Comparison of ENCODE assay signal across 26 mouse cellular contexts in the genomic region with DNA sequence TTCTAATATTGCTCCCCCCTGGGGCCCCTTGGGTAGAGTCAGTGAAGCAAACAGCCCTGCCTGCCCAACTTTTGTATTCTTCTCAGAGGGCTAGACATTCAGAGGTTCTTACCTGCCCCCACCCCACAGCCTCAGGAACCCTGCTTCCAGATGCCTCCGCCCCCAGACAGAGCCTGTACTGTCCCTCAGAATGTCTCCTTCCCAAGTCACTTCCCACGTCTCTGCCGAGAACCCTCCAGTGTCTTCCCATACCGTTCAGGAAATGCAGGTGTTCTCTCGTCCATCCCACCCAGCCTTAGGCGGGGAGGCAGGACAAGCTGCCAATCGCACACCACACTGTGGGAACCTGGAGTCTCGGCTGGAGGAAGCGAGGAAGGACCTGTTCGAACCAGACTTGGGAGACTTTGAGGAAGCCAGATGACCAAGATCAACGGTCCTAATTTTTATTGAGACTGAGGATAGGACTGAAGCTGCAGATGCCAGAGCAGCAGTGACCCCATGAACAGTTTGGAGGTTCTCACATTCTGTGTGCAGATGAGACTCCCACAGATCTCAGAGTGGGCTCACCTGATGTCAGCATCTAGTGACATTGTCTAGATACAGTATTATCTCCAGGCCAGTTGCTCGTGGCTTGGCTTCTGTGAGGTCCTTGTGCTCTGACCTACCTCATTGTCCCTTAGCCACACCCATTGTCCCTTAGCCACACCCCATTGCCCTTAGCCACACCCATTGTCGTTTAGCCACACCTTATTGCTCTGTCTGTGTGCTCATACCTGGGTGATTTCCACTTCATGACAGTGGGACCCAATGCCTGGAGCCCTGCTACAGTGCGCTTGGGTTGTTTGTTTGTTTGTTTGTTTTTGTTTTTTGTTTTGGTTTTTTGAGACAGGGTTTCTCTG. TPM values are rescaled to one million over a fixed set of nuclear protein-coding genes. Genes with fewer than 3 reads are reported as not detected.
DNase-seq lines count a peak whose midpoint lies in the region; ATAC-seq and TF ChIP-seq lines count a peak whose summit lies in the region.
"Had no signal": no experiment of that assay in that cellular context is flagged by ENCODE, and none has a peak within 500 bp of the region (broad histone marks: within the 10 kb centered on the region; RNA-seq: fewer than 3 reads in every experiment).

No protein-coding gene starts in this region.

- no peak overlapping the region for H3K9ac ChIP-seq in ES-E14 (ENCODE audit: insufficient read depth, low read depth, low read length, poor library complexity, severe bottlenecking)
- H3K9ac ChIP-seq: forebrain, embryonic 13.5 days; heart, embryonic 12.5 days; heart, embryonic 15.5 days; hindbrain, embryonic 13.5 days; intestine, embryonic 15.5 days had no signal

- H3K36me3 ChIP-seq in ES-E14 (ENCODE audit: control insufficient read depth, insufficient read depth, low read length, poor library complexity, severe bottlenecking), result no peaks in the 10 kb centered on the region
- H3K36me3 ChIP-seq: forebrain, embryonic 10.5 days; heart, embryonic 12.5 days; heart, embryonic 15.5 days; hindbrain, embryonic 10.5 days; hindbrain, embryonic 13.5 days; intestine, embryonic 15.5 days had no signal

- peak; percentile 66; the same call in 1 of the 2 replicates for ATAC-seq in frontal cortex, adult (ENCODE audit: low TSS enrichment)
- ATAC-seq in megakaryocyte-erythroid progenitor cell, adult 5-6 weeks (replicated peaks; ENCODE audit: low FRiP score, low TSS enrichment, poor library complexity, severe bottlenecking), result 0 out of 2 replicates have a peak, but pooled peaks have one; percentile 39
- ATAC-seq: forebrain, embryonic 13.5 days; forebrain, embryonic 16.5 days; hindbrain, embryonic 16.5 days; intestine, embryonic 15.5 days had no signal

- in situ Hi-C loops in ES-E14 (cut with MboI; ENCODE audit: low sequenced_read_pairs in 2 of 2, unreplicated experiment in 2 of 2), result no loop called here

- DNase-seq in frontal cortex, postnatal 25 days (ENCODE audit: low spot score in 2 of 2), result no peak
- peak; percentile 52 for DNase-seq in ES-E14 (ENCODE audit: low read depth, low spot score)
- peak; percentile 62 for DNase-seq in brain, adult 2 months (ENCODE audit: low read depth, low spot score)
- DNase-seq in embryo, embryonic 10 days (ENCODE audit: low spot score), result no peak
- no peak for DNase-seq in urinary bladder, adult 18-20 months (ENCODE audit: low spot score in 2 of 2)
- DNase-seq: adrenal gland, adult 2 months; adrenal gland, postnatal 14 days; B cell, adult 2 months; cerebellum, adult 18-20 months; cerebellum, adult 9-11 months; cerebellum, postnatal 36 days; gastrocnemius, postnatal 25 days; heart, adult 18-20 months; heart, postnatal 10 days; heart, postnatal 36 days had no signal

- peaks cover 2 to 12% of the 10 kb centered on the region in 2 experiments; a peak in 3 of 4 replicates for H3K4me1 ChIP-seq in ES-E14 (ENCODE audit: control insufficient read depth in 2 of 2, insufficient read depth in 2 of 2, low read length in 2 of 2, poor library complexity in 1 of 2)

- no peak overlapping the region for H3K27ac ChIP-seq in ES-E14 (ENCODE audit: insufficient read depth, low read depth, low read length, poor library complexity, severe bottlenecking)
- H3K27ac ChIP-seq: forebrain, embryonic 10.5 days; forebrain, embryonic 13.5 days; heart, embryonic 15.5 days; hindbrain, embryonic 10.5 days; hindbrain, embryonic 13.5 days; intestine, embryonic 15.5 days had no signal

- H3K4me3 ChIP-seq in ES-E14 (ENCODE audit: insufficient read depth in 1 of 2, low read depth in 1 of 2, low read length in 2 of 2, poor library complexity in 1 of 2, severe bottlenecking in 1 of 2), result no peak overlapping the region; a peak in 1 of 4 replicates
- H3K4me3 ChIP-seq: forebrain, embryonic 10.5 days; forebrain, embryonic 13.5 days; heart, embryonic 12.5 days; heart, embryonic 15.5 days; hindbrain, embryonic 10.5 days; hindbrain, embryonic 13.5 days; intestine, embryonic 15.5 days had no signal

- no peaks in the 10 kb centered on the region for H3K9me3 ChIP-seq in ES-E14 (ENCODE audit: control insufficient read depth, insufficient read depth, low read depth, low read length)
- H3K9me3 ChIP-seq: forebrain, embryonic 10.5 days; forebrain, embryonic 13.5 days; heart, embryonic 12.5 days; heart, embryonic 15.5 days; hindbrain, embryonic 10.5 days; hindbrain, embryonic 13.5 days; intestine, embryonic 15.5 days had no signal

TF ChIP-seq in ES-E14, 5 proteins besides CTCF, POLR2A, EP300 and RAD21:
- TF ChIP-seq ZNF384 (IDR thresholded peaks at IDR 0.05; ENCODE audit: low read depth, low read length), result no peak
- TF ChIP-seq MAFK (IDR thresholded peaks at IDR 0.05; ENCODE audit: insufficient read depth, low read depth, low read length), result no peak
- no peak for TF ChIP-seq CHD2 (IDR thresholded peaks at IDR 0.05; ENCODE audit: low read depth, low read length)
- no peak for TF ChIP-seq HCFC1 (IDR thresholded peaks at IDR 0.05; ENCODE audit: borderline replicate concordance, insufficient read depth, low read length)
- TF ChIP-seq ZC3H11A (IDR thresholded peaks at IDR 0.05; ENCODE audit: borderline replicate concordance, low read depth, low read length), result no peak

RNA-seq across cellular contexts. Expression of a gene that starts 21.2 kb away (rescaled TPM):
- 0.79 and 0.80 TPM in 2 replicates for total RNA-seq in ES-E14 (2012; rRNA removed)
- not detected in 2 replicates for total RNA-seq in megakaryocyte-erythroid progenitor cell, adult 5-6 weeks (2014; fragmentation: Nextera tagmentation)
- not detected in 2 replicates for total RNA-seq in megakaryocyte-erythroid progenitor cell, adult 5-6 weeks (2017)

RNA-seq across cellular contexts. Expression of a gene that starts 35.2 kb away (rescaled TPM):
- 10.0 and 13.5 TPM in 2 replicates for total RNA-seq in ES-E14 (2012; rRNA removed)
- 10.5 and 14.2 TPM in 2 replicates for total RNA-seq in megakaryocyte-erythroid progenitor cell, adult 5-6 weeks (2014; fragmentation: Nextera tagmentation)
- total RNA-seq in megakaryocyte-erythroid progenitor cell, adult 5-6 weeks (2017), result 19.8 and 20.0 TPM in 2 replicates

Comparison
In these comparisons a context has a peak if more than half of its experiments do, and no peak if none do; other contexts are left out.
1. DNase-seq: peak in ES-E14 (single experiment) and brain, adult 2 months (single experiment); none in frontal cortex, postnatal 25 days (0 of 2), embryo, embryonic 10 days (single experiment) and urinary bladder, adult 18-20 months (0 of 2).